Mouse (Mus musculus): Measurements from ENCODE around the gene Gm49359. TPM values are rescaled to one million over a fixed set of nuclear protein-coding genes. Genes with fewer than 3 reads are reported as not detected.
"Not testable (repeated sequence)": the region's sequence is repeated elsewhere in the genome, so short reads cannot be mapped to it uniquely, and the experiment has no call there.

The Gm49359 gene
- total RNA-seq (2014; fragmentation: Nextera tagmentation) = 6.1 and 10.5 TPM in 2 replicates
- 7.5 and 8.5 TPM in 2 replicates for total RNA-seq (2017)

GRCm38 (mm10) chr13:62466424-62467334 lies at the start of gene Gm49359:
Gm49359 (minus strand) TSS chr13:62466832.
- peak; percentile 100 for ATAC-seq (replicated peaks; ENCODE audit: low FRiP score, low TSS enrichment, poor library complexity, severe bottlenecking)

- ATAC-seq (replicated peaks; ENCODE audit: low FRiP score, low TSS enrichment, poor library complexity, severe bottlenecking) = not testable (repeated sequence)
Observed at GRCm38 (mm10) chr13:62510641-62511420, 44.2 kb upstream of the Gm49359 start.

- ATAC-seq (replicated peaks; ENCODE audit: low FRiP score, low TSS enrichment, poor library complexity, severe bottlenecking) = not testable (repeated sequence)
Observed at GRCm38 (mm10) chr13:62472661-62473060, 6.0 kb upstream of the Gm49359 start.

GRCm38 (mm10) chr13:62469947-62470346 lies 3.3 kb upstream of the Gm49359 start:
- ATAC-seq (replicated peaks; ENCODE audit: low FRiP score, low TSS enrichment, poor library complexity, severe bottlenecking) = 0 out of 2 replicates have a peak, but pooled peaks have one; percentile 41

Other genes with a start within 250 kb of the Gm49359 start
- 7.0 and 8.7 TPM in 2 replicates for gene Gm3604, start 83.7 kb downstream of the Gm49359 start, total RNA-seq (2014; fragmentation: Nextera tagmentation)
- gene Gm3604, start 83.7 kb downstream of the Gm49359 start, total RNA-seq (2017) = 8.0 and 16.1 TPM in 2 replicates
- not detected in 2 replicates for gene Zfp935, start 91.7 kb upstream of the Gm49359 start, total RNA-seq (2014; fragmentation: Nextera tagmentation)
- not detected in 2 replicates for gene Zfp935, start 91.7 kb upstream of the Gm49359 start, total RNA-seq (2017)
- gene Zfp934, start 104.4 kb upstream of the Gm49359 start, total RNA-seq (2014; fragmentation: Nextera tagmentation) = 22.9 and 40.8 TPM in 2 replicates
- gene Zfp934, start 104.4 kb upstream of the Gm49359 start, total RNA-seq (2017) = 7.0 and 7.9 TPM in 2 replicates
- 8.8 and 10.7 TPM in 2 replicates for gene 6720489N17Rik, start 157.3 kb upstream of the Gm49359 start, total RNA-seq (2014; fragmentation: Nextera tagmentation)
- 4.0 and 10.6 TPM in 2 replicates for gene 6720489N17Rik, start 157.3 kb upstream of the Gm49359 start, total RNA-seq (2017)

Measured in megakaryocyte-erythroid progenitor cell, adult 5-6 weeks (primary cell).